Mouse (Mus musculus) bone marrow, adult 2 months (tissue): ENCODE measurements around the gene Lrrc74a. TPM values are rescaled to one million over a fixed set of nuclear protein-coding genes. Genes with fewer than 3 reads are reported as not detected.

ENCODE experiments used
- H3K27ac ChIP-seq: fragments of 200-500 bp; 2 replicates; pipeline ENCODE4 v1.5.1; 2012; ENCODE audit warnings: low read depth, mild to moderate bottlenecking, control low read depth, inconsistent platforms, low read length; ENCODE audit not compliant: control insufficient read depth, poor library complexity, insufficient read depth
- H3K4me1 ChIP-seq: fragments of 200-500 bp; 2 replicates; pipeline ENCODE4 v1.6.1; 2011; ENCODE audit warnings: low read length; ENCODE audit not compliant: control insufficient read depth, insufficient read depth
- H3K4me3 ChIP-seq: fragments of 200-500 bp; replicated peaks from 2 replicates; pipeline ENCODE3; 2011; ENCODE audit warnings: mild to moderate bottlenecking, low read depth, low read length, control low read depth; ENCODE audit not compliant: control insufficient read depth
- CTCF ChIP-seq: fragments of 200-500 bp; IDR thresholded peaks from 2 replicates; pipeline ENCODE4 v1.5.1; 2011; ENCODE audit warnings: low read length, control low read depth; ENCODE audit not compliant: control insufficient read depth, insufficient read depth
- POLR2A ChIP-seq: fragments of 200-500 bp; IDR thresholded peaks from 2 replicates; pipeline ENCODE4 v1.6.1; 2011; ENCODE audit warnings: low read depth, mild to moderate bottlenecking, control low read depth, low read length, borderline replicate concordance; ENCODE audit not compliant: control insufficient read depth
- WGBS: fragments of 180-500 bp; shearing (Covaris S2); methylation state at CpG from one replicate; pipeline ENCODE4 v1.1.7; 2018; 5-methylcytosine and 5-hydroxymethylcytosine counted together
- polyA plus RNA-seq: library from polyadenylated mRNA; stranded (reverse); fragments of >200 nt; gene quantifications from 2 replicates; pipeline ENCODE4 v1.2.4, GENCODE M21; 2011; ENCODE audit warnings: low replicate concordance; ENCODE audit not compliant: missing spikeins, insufficient read depth, insufficient read length

Gene Lrrc74a
- polyA plus RNA-seq, 1 experiment: not detected

DNA sequence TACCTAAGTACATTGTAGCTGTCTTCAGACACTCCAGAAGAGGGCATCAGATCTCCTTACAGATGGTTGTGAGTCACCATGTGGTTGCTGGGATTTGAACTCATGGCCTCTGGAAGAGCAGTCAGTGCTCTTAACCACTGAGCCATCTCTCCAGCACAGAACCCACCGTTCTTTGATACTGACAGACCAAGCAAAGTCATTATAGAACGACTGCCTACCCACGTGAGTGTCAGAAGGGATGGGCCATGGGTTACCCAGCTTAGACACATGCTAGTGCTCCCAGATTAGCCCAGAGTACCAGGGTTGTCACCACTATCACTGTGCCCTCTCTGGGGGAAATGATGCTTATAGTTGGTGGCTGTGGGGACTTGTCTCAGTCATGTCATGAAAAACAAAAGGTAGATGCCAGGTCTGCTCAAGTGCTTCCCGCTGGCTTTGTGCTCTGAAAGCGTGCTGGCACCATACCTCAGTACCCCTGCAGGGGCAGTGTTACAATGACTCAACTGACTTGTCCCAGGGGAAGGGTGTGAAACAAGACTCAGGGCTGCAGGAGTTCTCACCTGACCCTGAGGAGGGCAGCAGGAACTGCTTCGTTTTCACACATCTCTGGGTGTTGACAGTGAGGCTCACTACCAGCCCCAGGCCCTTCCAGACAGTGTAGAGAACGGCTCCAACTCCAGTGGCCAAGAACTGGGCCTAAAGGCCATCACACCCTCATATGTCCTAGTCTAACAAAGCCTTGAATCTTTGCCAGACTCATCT is 61.1 kb downstream of the Lrrc74a start:
- no peak overlapping the region for H3K4me3 ChIP-seq
- TF ChIP-seq POLR2A: no peak
- peak; percentile 38; the same call in 1 of the 2 replicates for TF ChIP-seq CTCF
- WGBS: 58% methylated on average over 7 of the region's 7 CpGs
- no peak overlapping the region for H3K27ac ChIP-seq
- H3K4me1 ChIP-seq: no peaks in the 10 kb centered on the region; the same call in 1 of the 2 replicates

DNA sequence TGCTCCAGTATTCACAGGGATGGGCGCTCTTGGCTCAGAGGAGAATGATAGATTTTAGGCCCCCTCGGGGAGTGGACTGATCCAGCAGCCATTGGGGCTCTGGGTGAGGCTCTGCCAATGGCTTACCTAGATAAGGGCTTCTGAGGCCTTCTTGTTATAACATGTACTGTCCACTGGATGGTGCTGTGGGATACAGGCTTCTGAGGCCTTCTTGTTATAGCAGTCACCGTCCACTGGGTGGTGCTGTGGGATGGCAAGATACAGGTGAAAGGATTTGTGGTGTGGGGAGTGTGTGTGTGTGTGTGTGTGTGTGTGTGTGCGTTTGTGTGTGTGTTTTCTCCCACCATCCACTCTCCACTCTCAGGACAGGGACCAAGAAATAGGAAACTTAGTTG is 61.7 kb downstream of the Lrrc74a start:
- H3K4me1 ChIP-seq: no peaks in the 10 kb centered on the region; the same call in 1 of the 2 replicates
- no peak overlapping the region for H3K27ac ChIP-seq
- no peak overlapping the region for H3K4me3 ChIP-seq
- 2% methylated on average over 4 of the region's 4 CpGs for WGBS
- TF ChIP-seq CTCF (peak; percentile 100), POLR2A (no peak)

- H3K4me1 ChIP-seq: no peaks in the 10 kb centered on the region; the same call in 1 of the 2 replicates
- TF ChIP-seq CTCF: no peak
- TF ChIP-seq POLR2A: no peak
- H3K27ac ChIP-seq: no peak overlapping the region
- H3K4me3 ChIP-seq: no peak overlapping the region
- 76% methylated on average over 3 of the region's 3 CpGs for WGBS
Observed at GRCm38 (mm10) chr12:86796351-86796750, 62.2 kb downstream of the Lrrc74a start.

DNA sequence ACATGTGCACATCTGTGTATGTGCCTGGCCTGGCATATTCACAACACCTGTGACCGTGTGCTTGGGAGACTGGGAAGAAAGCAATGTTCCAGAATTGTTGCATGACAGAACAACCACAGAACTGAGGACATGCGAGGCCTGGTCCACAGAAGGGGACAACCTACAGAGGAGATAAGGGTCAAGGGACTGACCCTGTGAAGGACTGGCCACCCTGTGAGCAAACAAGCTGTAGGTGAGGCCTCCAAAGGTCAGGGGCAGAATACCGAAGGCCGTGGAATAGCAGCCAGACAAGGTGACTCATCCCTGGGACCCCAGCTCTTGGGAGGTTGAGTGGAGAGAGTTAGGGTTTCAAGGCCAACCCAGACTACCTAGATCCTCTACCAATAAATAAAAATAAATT is 63.6 kb downstream of the Lrrc74a start:
- H3K4me1 ChIP-seq: peaks cover 5% of the 10 kb centered on the region
- 89% methylated on average over 4 of the region's 4 CpGs for WGBS
- no peak overlapping the region for H3K4me3 ChIP-seq
- no peak for TF ChIP-seq CTCF
- no peak for TF ChIP-seq POLR2A
- no peak overlapping the region for H3K27ac ChIP-seq

DNA sequence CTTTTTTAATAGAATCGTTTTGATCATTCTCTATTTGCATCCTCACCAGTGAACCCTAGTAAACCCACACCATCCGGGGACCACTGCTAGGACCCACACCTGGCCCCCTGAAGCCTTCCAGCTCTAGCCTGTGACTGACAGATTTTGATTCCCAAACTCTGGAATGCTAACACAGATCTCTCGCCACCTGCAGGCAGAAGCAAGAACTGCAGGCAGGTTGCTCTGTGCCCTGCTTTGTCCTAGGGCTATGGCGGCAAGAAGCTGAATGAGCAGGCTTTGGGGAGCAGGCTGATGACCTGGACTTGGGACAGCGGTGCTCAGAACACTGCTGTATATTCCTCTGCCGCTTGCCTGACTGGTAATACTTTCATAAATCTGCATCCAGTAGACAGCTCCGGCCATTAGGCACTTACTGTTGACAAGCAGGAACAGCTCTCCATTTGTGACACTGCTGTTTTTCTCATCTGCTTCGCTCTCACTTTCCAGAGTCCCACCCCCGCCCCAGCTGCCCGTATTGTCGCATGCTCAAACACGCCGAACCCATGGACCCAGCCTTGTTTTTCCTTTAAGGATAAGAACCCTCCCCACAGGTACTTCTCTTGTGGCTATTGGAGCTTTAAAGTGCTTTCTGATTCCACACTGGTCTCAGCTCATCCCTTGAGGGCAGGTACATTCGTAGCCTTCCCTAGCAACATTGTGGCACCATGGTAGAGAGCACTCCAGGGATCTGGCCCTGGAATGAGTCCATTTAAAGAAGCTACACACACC is 64.8 kb downstream of the Lrrc74a start:
- Histone ChIP-seq H3K4me3 (no peak overlapping the region), H3K4me1 (peaks cover 8% of the 10 kb centered on the region), H3K27ac (no peak overlapping the region)
- TF ChIP-seq POLR2A (no peak), CTCF (peak; percentile 66)
- 62% methylated on average over 14 of the region's 14 CpGs for WGBS

DNA sequence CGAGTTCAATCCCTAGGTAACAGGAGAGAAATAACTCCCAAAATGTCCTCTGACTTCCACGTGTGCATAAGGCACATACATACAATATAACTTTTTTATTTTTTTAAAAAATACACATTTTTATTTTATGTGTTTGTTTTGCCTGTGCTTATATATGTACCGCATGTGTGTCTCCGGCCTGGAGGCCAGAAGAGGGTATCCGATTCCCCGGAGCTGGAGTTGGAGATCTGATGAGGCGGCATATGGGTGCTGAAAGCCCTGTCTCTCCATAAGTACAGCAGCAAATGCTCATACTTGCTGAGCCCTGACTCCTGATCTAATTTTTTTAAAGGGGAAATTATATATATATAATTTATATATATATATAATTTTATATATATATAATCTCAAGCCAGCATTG is 65.6 kb downstream of the Lrrc74a start:
- H3K4me3 ChIP-seq: no peak overlapping the region
- WGBS: 86% methylated on average over 7 of the region's 7 CpGs
- peaks cover 8% of the 10 kb centered on the region for H3K4me1 ChIP-seq
- H3K27ac ChIP-seq: no peak overlapping the region
- no peak for TF ChIP-seq CTCF
- no peak for TF ChIP-seq POLR2A

DNA sequence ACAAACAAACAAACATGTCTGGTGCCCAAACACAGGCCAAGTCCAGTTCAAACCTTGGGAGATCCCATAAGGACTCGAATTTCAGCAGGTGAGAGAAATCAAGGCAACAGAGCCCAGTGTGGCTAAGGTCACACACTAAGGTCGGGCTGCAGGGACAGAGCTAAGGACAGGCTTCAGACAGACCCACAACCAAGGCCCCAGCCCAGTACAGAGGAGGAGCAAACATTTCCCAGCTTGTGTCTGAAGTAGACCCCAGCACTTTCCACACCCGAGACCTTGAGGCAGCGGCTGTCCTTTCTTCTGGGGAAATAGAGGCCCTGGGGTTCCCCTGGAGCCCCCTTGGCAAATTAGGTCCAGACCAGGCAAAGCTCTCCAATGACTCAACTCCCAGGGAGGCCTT is 66.2 kb downstream of the Lrrc74a start:
- H3K27ac ChIP-seq: no peak overlapping the region; the same call in 1 of the 2 replicates
- H3K4me1 ChIP-seq: peaks cover 8% of the 10 kb centered on the region
- TF ChIP-seq CTCF (no peak), POLR2A (no peak)
- WGBS: 52% methylated on average over 4 of the region's 4 CpGs
- no peak overlapping the region for H3K4me3 ChIP-seq

- Histone ChIP-seq H3K27ac (peak overlapping the region; percentile 14), H3K4me3 (no peak overlapping the region), H3K4me1 (peaks cover 8% of the 10 kb centered on the region)
- WGBS: 1% methylated on average over 7 of the region's 7 CpGs
- TF ChIP-seq POLR2A: no peak
- no peak for TF ChIP-seq CTCF
Observed at GRCm38 (mm10) chr12:86800765-86801147, 66.6 kb downstream of the Lrrc74a start.
